Mouse (Mus musculus): Measurements from ENCODE around the gene Klk1. TPM values are rescaled to one million over a fixed set of nuclear protein-coding genes. Genes with fewer than 3 reads are reported as not detected.
"Not testable (repeated sequence)": the region's sequence is repeated elsewhere in the genome, so short reads cannot be mapped to it uniquely, and the experiment has no call there.

Gene Klk1
- 12.6 and 17.1 TPM in 2 replicates for polyA plus RNA-seq (2012; rRNA removed)

DNA sequence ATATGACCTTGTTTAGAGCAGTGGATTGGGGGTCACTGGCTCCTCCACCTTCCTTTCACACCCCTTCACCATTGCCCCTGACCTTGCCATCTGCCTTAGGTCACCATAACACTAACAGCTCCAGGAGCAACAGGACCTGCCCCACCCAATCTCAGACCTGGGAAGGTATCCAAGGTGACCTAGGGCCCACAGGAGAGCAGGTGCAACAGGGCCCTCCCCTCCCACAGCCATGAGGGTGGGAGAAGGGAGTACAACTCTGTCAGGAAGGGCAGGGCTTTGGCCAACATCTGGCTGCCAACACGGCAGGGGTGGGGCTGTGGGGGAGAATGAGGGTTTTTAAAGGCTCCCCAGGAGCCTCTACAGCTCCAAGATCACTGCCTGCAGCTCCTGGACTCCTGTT is at the start of gene Klk1:
TSS of gene Klk1 (plus strand) at position 285 of the 400 bp plus-strand sequence.
- no peak within 1 kb of the TSS for H3K27ac ChIP-seq (ENCODE audit: control insufficient read depth, insufficient read depth, low read depth, low read length)
- no peak within 1 kb of the TSS for H3K4me3 ChIP-seq (ENCODE audit: control insufficient read depth, low read depth, low read length)
- TF ChIP-seq CTCF (IDR thresholded peaks at IDR 0.05; ENCODE audit: control insufficient read depth, insufficient read depth, insufficient replicate concordance, low read depth, low read length) (no peak), POLR2A (IDR thresholded peaks at IDR 0.05; ENCODE audit: control insufficient read depth, low read depth, low read length) (no peak)
- no peaks in the 10 kb centered on the region for H3K36me3 ChIP-seq (ENCODE audit: control insufficient read depth, insufficient read depth, low read length)
- no peaks in the 10 kb centered on the region for H3K27me3 ChIP-seq (ENCODE audit: control insufficient read depth, insufficient read depth, low read length)
- peaks cover 1% of the 10 kb centered on the region for H3K4me1 ChIP-seq (ENCODE audit: control insufficient read depth, insufficient read depth, low read length)

DNA sequence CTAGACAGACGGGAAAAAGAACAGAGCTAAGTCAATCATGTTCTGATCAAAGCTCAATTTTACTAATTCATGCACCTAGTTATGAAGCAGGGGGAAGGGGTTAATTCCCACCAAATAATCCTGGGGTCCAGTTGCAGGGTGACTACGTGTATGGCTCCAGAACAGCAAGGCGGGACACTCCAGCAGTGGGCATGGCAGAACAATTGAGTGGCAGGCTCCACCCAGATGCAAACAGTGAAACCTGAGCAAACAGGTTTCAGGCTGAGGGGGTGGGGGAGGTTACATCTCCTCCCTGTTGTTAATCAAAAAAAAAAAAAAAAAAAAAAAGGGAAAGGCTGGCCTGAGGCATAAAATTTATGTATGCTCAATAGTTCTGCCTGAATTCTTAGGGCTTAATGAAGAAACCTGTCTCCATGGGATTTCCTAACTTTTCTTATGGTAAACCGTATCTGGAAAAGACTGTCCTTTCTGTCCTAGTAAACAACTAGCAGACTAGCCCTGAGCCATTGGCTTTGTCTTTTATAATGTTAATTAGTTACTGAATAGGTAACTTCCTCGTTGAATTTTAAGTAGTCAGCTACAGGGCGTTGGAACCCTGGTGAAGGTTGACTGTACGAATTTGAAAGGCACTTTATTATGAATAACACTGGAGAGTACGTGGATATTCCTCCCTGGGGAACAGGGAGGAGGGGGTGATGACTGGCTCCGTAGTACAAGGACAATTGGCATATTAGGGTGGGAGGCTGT is 45.7 kb upstream of the Klk1 start:
- Histone ChIP-seq H3K4me1 (ENCODE audit: control insufficient read depth, insufficient read depth, low read length) (no peaks in the 10 kb centered on the region), H3K36me3 (ENCODE audit: control insufficient read depth, insufficient read depth, low read length) (no peaks in the 10 kb centered on the region), H3K27me3 (ENCODE audit: control insufficient read depth, insufficient read depth, low read length) (no peaks in the 10 kb centered on the region), H3K27ac (ENCODE audit: control insufficient read depth, insufficient read depth, low read depth, low read length) (no peak overlapping the region), H3K4me3 (ENCODE audit: control insufficient read depth, low read depth, low read length) (no peak overlapping the region)
- TF ChIP-seq CTCF (IDR thresholded peaks at IDR 0.05; ENCODE audit: control insufficient read depth, insufficient read depth, insufficient replicate concordance, low read depth, low read length): no peak
- no peak for TF ChIP-seq POLR2A (IDR thresholded peaks at IDR 0.05; ENCODE audit: control insufficient read depth, low read depth, low read length)

DNA sequence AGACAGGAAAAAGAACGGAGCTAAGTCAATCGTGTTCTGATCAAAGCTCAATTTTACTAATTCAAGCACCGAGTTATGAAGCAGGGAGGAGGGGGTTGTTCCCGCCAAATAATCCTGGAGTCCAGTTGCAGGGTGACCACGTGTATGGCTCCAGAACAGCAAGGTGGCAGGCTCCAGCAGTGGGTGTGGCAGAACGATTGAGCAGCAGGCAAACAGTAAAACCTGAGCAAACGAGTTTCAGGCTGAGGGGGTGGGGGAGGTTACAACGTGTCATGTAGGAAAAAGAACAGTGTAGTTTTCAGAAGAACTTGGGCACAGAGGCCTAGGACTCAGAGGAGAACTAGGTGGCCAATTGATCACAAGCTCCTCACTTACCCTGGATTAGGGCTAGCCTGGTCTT is 38.6 kb upstream of the Klk1 start:
- H3K4me1 ChIP-seq (ENCODE audit: control insufficient read depth, insufficient read depth, low read length); H3K36me3 ChIP-seq (ENCODE audit: control insufficient read depth, insufficient read depth, low read length); H3K27ac ChIP-seq (ENCODE audit: control insufficient read depth, insufficient read depth, low read depth, low read length); H3K27me3 ChIP-seq (ENCODE audit: control insufficient read depth, insufficient read depth, low read length); H3K4me3 ChIP-seq (ENCODE audit: control insufficient read depth, low read depth, low read length): not testable (repeated sequence)

DNA sequence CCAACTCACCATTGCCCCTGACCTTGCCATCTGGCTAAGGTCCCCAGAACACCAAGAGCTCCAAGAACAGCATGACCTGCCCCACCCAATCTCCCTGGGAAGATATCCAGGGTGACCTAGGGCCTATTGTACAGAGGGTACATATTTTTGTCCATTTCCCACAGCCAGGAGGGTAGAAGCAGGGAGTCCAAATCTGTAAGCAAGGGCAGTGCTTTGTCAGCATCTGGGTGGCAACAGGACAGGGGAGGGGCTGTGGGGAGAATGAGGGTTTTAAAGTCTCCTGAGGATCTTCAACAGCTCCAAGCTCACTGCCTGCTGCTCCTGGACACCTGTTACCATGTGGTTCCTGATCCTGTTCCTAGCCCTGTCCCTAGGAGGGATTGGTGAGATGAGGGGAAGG is 37.2 kb upstream of the Klk1 start, which contains the start of gene Klk1b24:
TSS of gene Klk1b24 (plus strand) at position 301 of the 400 bp plus-strand sequence.
- not testable (repeated sequence) for H3K36me3 ChIP-seq (ENCODE audit: control insufficient read depth, insufficient read depth, low read length)

DNA sequence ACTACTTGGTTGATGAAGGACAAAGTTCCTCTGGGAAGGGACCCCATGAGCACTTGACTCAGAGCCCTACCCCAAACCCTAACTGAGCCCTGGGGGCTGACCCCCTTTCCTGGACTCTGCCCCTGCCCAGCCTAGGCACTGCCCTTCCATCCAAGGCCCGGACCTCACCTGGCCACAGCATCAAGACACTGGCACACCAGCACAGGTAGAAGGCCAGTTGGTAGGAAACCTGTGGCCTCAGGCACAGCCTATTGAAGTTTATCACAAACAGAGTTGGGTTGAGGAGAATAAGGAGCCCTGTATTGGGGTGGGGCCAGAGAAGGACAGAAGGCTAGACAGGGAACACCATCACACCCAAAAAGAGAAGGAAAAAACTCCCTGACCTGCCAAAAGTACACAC is 31.7 kb upstream of the Klk1 start:
- H3K4me1 ChIP-seq (ENCODE audit: control insufficient read depth, insufficient read depth, low read length); H3K36me3 ChIP-seq (ENCODE audit: control insufficient read depth, insufficient read depth, low read length); H3K27me3 ChIP-seq (ENCODE audit: control insufficient read depth, insufficient read depth, low read length); H3K27ac ChIP-seq (ENCODE audit: control insufficient read depth, insufficient read depth, low read depth, low read length); H3K4me3 ChIP-seq (ENCODE audit: control insufficient read depth, low read depth, low read length): not testable (repeated sequence)

More for the DNA sequence above, 37.2 kb upstream of the Klk1 start, which contains the start of gene Klk1b24:
- H3K4me1 ChIP-seq (ENCODE audit: control insufficient read depth, insufficient read depth, low read length); H3K27me3 ChIP-seq (ENCODE audit: control insufficient read depth, insufficient read depth, low read length); H3K4me3 ChIP-seq (ENCODE audit: control insufficient read depth, low read depth, low read length); H3K27ac ChIP-seq (ENCODE audit: control insufficient read depth, insufficient read depth, low read depth, low read length): not testable (repeated sequence)

DNA sequence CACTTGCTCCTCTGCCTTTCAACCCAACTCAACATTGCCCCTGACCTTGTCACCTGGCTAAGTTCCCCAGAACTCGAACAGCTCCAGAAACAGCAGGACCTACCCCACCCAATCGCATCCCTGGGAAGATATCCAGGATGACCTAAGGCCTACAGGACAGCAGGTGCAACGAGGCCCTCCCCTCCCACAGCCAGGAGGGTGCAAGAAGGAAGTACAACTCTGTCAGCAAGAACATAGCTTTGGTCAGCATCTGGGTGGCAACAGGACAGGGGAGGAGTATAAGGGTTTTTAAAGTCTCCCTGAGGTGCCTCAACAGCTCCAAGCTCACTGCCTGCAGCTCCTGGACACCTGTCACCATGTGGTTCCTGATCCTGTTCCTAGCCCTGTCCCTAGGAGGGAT is 27.3 kb upstream of the Klk1 start, which contains the start of gene Klk1b3:
TSS of gene Klk1b3 (plus strand) at position 301 of the 400 bp plus-strand sequence.
- Histone ChIP-seq H3K4me1 (ENCODE audit: control insufficient read depth, insufficient read depth, low read length) (no peaks in the 10 kb centered on the region), H3K27me3 (ENCODE audit: control insufficient read depth, insufficient read depth, low read length) (no peaks in the 10 kb centered on the region), H3K36me3 (ENCODE audit: control insufficient read depth, insufficient read depth, low read length) (no peaks in the 10 kb centered on the region), H3K27ac (ENCODE audit: control insufficient read depth, insufficient read depth, low read depth, low read length) (no peak within 1 kb of the TSS), H3K4me3 (ENCODE audit: control insufficient read depth, low read depth, low read length) (no peak within 1 kb of the TSS)
- TF ChIP-seq CTCF (IDR thresholded peaks at IDR 0.05; ENCODE audit: control insufficient read depth, insufficient read depth, insufficient replicate concordance, low read depth, low read length) (no peak), POLR2A (IDR thresholded peaks at IDR 0.05; ENCODE audit: control insufficient read depth, low read depth, low read length) (no peak)

DNA sequence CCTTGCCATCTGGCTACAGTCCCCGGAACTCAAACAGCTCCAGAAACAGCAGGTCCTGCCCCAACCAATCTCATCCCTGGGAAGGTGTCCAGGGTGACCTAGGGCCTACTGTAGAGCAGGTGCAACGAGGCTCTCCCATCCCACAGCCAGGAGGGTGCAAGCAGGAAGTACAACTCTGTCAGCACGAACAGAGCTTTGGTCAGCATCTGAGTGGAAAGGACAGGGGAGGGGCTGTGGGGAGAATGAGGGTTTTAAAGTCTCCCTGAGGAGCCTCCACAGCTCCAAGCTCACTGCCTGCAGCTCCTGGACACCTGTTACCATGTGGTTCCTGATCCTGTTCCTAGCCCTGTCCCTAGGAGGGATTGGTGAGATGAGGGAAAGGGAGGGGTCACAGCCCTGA is 18.0 kb upstream of the Klk1 start, which contains the start of gene Klk1b4:
TSS of gene Klk1b4 (plus strand) at position 301 of the 400 bp plus-strand sequence.
- not testable (repeated sequence) for H3K4me1 ChIP-seq (ENCODE audit: control insufficient read depth, insufficient read depth, low read length); H3K27ac ChIP-seq (ENCODE audit: control insufficient read depth, insufficient read depth, low read depth, low read length); H3K27me3 ChIP-seq (ENCODE audit: control insufficient read depth, insufficient read depth, low read length); H3K4me3 ChIP-seq (ENCODE audit: control insufficient read depth, low read depth, low read length); H3K36me3 ChIP-seq (ENCODE audit: control insufficient read depth, insufficient read depth, low read length)

DNA sequence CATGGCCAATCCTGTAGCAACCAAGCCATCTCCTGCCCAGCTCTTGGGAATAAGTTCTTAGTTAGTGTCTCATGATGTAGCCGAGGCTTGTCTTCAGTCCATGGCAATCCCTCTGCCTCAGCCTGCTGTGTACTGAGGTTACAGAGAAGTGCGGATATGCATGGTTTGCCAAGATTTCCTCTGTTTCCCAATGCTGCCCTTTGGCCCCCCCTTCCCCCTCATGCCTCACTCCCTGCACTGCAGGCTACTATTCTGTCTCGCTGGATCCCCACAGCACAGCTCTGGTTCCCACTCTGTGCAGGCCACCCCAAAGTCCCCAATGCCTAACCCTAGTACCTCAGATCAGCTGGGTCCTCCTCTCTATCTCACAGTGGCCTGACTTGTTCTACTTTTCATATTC is 16.9 kb upstream of the Klk1 start:
- H3K4me1 ChIP-seq (ENCODE audit: control insufficient read depth, insufficient read depth, low read length): no peaks in the 10 kb centered on the region
- no peak overlapping the region for H3K27ac ChIP-seq (ENCODE audit: control insufficient read depth, insufficient read depth, low read depth, low read length)
- no peak for TF ChIP-seq POLR2A (IDR thresholded peaks at IDR 0.05; ENCODE audit: control insufficient read depth, low read depth, low read length)
- TF ChIP-seq CTCF (IDR thresholded peaks at IDR 0.05; ENCODE audit: control insufficient read depth, insufficient read depth, insufficient replicate concordance, low read depth, low read length): no peak
- H3K27me3 ChIP-seq (ENCODE audit: control insufficient read depth, insufficient read depth, low read length): no peaks in the 10 kb centered on the region
- H3K36me3 ChIP-seq (ENCODE audit: control insufficient read depth, insufficient read depth, low read length): no peaks in the 10 kb centered on the region
- H3K4me3 ChIP-seq (ENCODE audit: control insufficient read depth, low read depth, low read length): no peak overlapping the region
